Mouse (Mus musculus) thymus, adult 2 months (tissue): ENCODE data around the gene Ddias.

ENCODE experiments used
- CTCF ChIP-seq: fragments of 200-500 bp; IDR thresholded peaks from 2 replicates; pipeline ENCODE4 v1.5.1; 2012; ENCODE audit warnings: mild to moderate bottlenecking, control low read depth, low read length, moderate library complexity, borderline replicate concordance; ENCODE audit not compliant: control insufficient read depth, poor library complexity, insufficient read depth; ENCODE audit errors: extremely low read depth
- POLR2A ChIP-seq: fragments of 200-500 bp; IDR thresholded peaks from 2 replicates; pipeline ENCODE4 v1.6.1; 2012; ENCODE audit warnings: mild to moderate bottlenecking, low read length, control low read depth, moderate library complexity; ENCODE audit not compliant: control insufficient read depth, poor library complexity, insufficient read depth; ENCODE audit errors: extremely low read depth

- TF ChIP-seq POLR2A (no peak), CTCF (no peak)
These were observed 53.0 kb downstream of the Ddias start for GRCm38 (mm10) chr7:92820941-92821465.
